Mouse (Mus musculus) limb, embryonic 14.5 days (tissue): Measurements from ENCODE around the gene Gm12184. TPM values are rescaled to one million over a fixed set of nuclear protein-coding genes. Genes with fewer than 3 reads are reported as not detected.

Experiments used
- ATAC-seq: fragments of 200-750 bp; cut with Nextera tagmentation; 2 replicates; pipeline ENCODE4 v1.8.0; 2017; ENCODE audit warnings: low read depth, moderate number of reproducible peaks, moderate TSS enrichment; ENCODE audit not compliant: low FRiP score
- DNase-seq: peaks from one replicate; pipeline ENCODE4 v3.0.0-alpha.2; 2015; ENCODE audit warnings: low spot score
- H3K27ac ChIP-seq: fragments of 300-500 bp; sonication (generic); replicated peaks from 2 replicates; pipeline ENCODE4 v1.5.1; 2014; ENCODE audit warnings: low read depth, mild to moderate bottlenecking, low read length, moderate library complexity, mixed read lengths
- H3K27me3 ChIP-seq: fragments of 300-500 bp; sonication (generic); 2 replicates; pipeline ENCODE4 v1.6.1; 2014; ENCODE audit warnings: low read length, mixed read lengths; ENCODE audit not compliant: control insufficient read depth, insufficient read depth
- H3K36me3 ChIP-seq: fragments of 300-500 bp; sonication (generic); 2 replicates; pipeline ENCODE4 v1.6.1; 2014; ENCODE audit warnings: mild to moderate bottlenecking, low read length, moderate library complexity, mixed read lengths; ENCODE audit not compliant: control insufficient read depth, insufficient read depth
- H3K4me1 ChIP-seq: fragments of 300-500 bp; sonication (generic); 2 replicates; pipeline ENCODE4 v1.6.1; 2014; ENCODE audit warnings: antibody characterized with exemption, low read length, mixed read lengths; ENCODE audit not compliant: control insufficient read depth, insufficient read depth
- H3K4me2 ChIP-seq: fragments of 300-500 bp; sonication (generic); replicated peaks from 2 replicates; pipeline ENCODE4 v1.6.1; 2014; ENCODE audit warnings: low read depth, mild to moderate bottlenecking, low read length, moderate library complexity; ENCODE audit not compliant: severe bottlenecking
- H3K4me3 ChIP-seq: fragments of 300-500 bp; sonication (generic); replicated peaks from 2 replicates; pipeline ENCODE4 v1.5.1; 2014; ENCODE audit warnings: low read length
- H3K9ac ChIP-seq: fragments of 300-500 bp; sonication (generic); 2 replicates; pipeline ENCODE4 v1.6.1; 2014; ENCODE audit warnings: mild to moderate bottlenecking, low read depth, low read length, moderate library complexity; ENCODE audit not compliant: severe bottlenecking
- H3K9me3 ChIP-seq: fragments of 300-500 bp; sonication (generic); 2 replicates; pipeline ENCODE4 v1.6.1; 2016; ENCODE audit warnings: low read length; ENCODE audit not compliant: control insufficient read depth
- POLR2A ChIP-seq: fragments of 200-500 bp; IDR thresholded peaks from 2 replicates; pipeline ENCODE4 v1.8.0; 2012; ENCODE audit warnings: inconsistent platforms, mild to moderate bottlenecking, moderate library complexity, borderline replicate concordance; ENCODE audit not compliant: insufficient read depth, insufficient read length; ENCODE audit errors: extremely low read depth
- WGBS: fragments of 180-500 bp; shearing (Covaris S2); extraction: QIAGEN DNeasy Blood & Tissue Kit; methylation state at CpG from one replicate; pipeline ENCODE4 v1.1.7; 2014; 5-methylcytosine and 5-hydroxymethylcytosine counted together
- polyA plus RNA-seq, 2 experiments: library from polyadenylated mRNA; depleted of rRNA in 1 of 2; stranded (reverse) in 1 of 2; unstranded in 1 of 2; fragments of >200 nt; fragmentation: Nextera tagmentation in 1 of 2; extraction: Ambion mirVana in 1 of 2; gene quantifications; 2 replicates each; pipeline versions ENCODE4 v1.2.1 to v1.2.3; 2012 to 2014

Gene Gm12184
- polyA plus RNA-seq, 2 experiments, result 7.9 to 55.1 TPM

DNA sequence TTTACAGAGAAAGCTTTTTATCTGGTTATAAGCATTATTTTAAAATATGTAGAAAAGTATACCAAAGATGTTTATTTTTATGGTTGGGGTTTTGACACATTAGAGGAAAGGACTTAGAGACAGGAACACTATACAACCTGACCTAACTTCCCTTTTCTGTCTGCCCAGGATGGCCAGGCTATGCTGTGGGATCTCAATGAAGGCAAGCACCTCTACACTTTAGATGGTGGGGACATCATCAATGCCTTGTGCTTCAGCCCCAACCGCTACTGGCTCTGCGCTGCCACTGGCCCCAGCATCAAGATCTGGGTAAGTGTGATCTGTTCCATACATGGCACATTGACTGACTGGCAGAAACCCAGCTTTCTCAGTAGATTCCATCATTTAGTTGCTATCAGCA is 22.5 kb downstream of the Gm12184 start:
- no peaks in the 10 kb centered on the region for H3K27me3 ChIP-seq
- no peak for TF ChIP-seq POLR2A
- H3K9me3 ChIP-seq, result no peaks in the 10 kb centered on the region
- no peak overlapping the region for H3K9ac ChIP-seq
- H3K4me1 ChIP-seq, result peaks cover 13% of the 10 kb centered on the region
- H3K36me3 ChIP-seq, result peaks cover 79% of the 10 kb centered on the region
- 98% methylated on average over 2 of the region's 2 CpGs for WGBS
- H3K4me3 ChIP-seq, result no peak overlapping the region
- H3K27ac ChIP-seq, result no peak overlapping the region
- DNase-seq, result no peak
- H3K4me2 ChIP-seq, result no peak overlapping the region
- no peak for ATAC-seq

GRCm38 (mm10) chr11:48801831-48802772 is 24.4 kb downstream of the Gm12184 start:
- no peak for ATAC-seq
- Histone ChIP-seq H3K9me3 (no peaks in the 10 kb centered on the region), H3K4me3 (peak overlapping the region; percentile 73), H3K36me3 (peaks cover 61% of the 10 kb centered on the region), H3K4me2 (peak overlapping the region; percentile 89), H3K4me1 (peaks cover 13% of the 10 kb centered on the region), H3K27ac (no peak overlapping the region), H3K9ac (peak overlapping the region; percentile 87), H3K27me3 (no peaks in the 10 kb centered on the region)
- WGBS, result 73% methylated on average over 17 of the region's 17 CpGs
- no peak for DNase-seq
- no peak for TF ChIP-seq POLR2A

- peak; percentile 93 for ATAC-seq
- peaks cover 41% of the 10 kb centered on the region for H3K36me3 ChIP-seq
- no peaks in the 10 kb centered on the region for H3K9me3 ChIP-seq
- peak within 1 kb of the TSS; percentile 97 for H3K27ac ChIP-seq
- H3K9ac ChIP-seq, result peak within 1 kb of the TSS; percentile 87
- TF ChIP-seq POLR2A, result peak; percentile 85; the same call in 1 of the 2 replicates
- H3K27me3 ChIP-seq, result no peaks in the 10 kb centered on the region
- H3K4me3 ChIP-seq, result peak within 1 kb of the TSS; percentile 73
- peak; percentile 94 for DNase-seq
- peak within 1 kb of the TSS; percentile 89 for H3K4me2 ChIP-seq
- WGBS, result under 1% methylated on average over 47 of the region's 47 CpGs
- peaks cover 13% of the 10 kb centered on the region for H3K4me1 ChIP-seq
These were observed 26.3 kb downstream of the Gm12184 start, which contains the start of gene Rack1 for GRCm38 (mm10) chr11:48799921-48800701. TSS of gene Rack1 (plus strand) at chr11:48800332.

GRCm38 (mm10) chr11:48798984-48799920 is 27.2 kb downstream of the Gm12184 start:
- ATAC-seq, result peak; percentile 29
- no peak for DNase-seq
- H3K4me2 ChIP-seq, result peak overlapping the region; percentile 89
- H3K27me3 ChIP-seq, result no peaks in the 10 kb centered on the region
- peaks cover 13% of the 10 kb centered on the region for H3K4me1 ChIP-seq
- WGBS, result 8% methylated on average over 18 of the region's 18 CpGs
- H3K36me3 ChIP-seq, result peaks cover 32% of the 10 kb centered on the region
- H3K9me3 ChIP-seq, result no peaks in the 10 kb centered on the region
- peak overlapping the region; percentile 97 for H3K27ac ChIP-seq
- no peak for TF ChIP-seq POLR2A
- H3K4me3 ChIP-seq, result peak overlapping the region; percentile 73
- peak overlapping the region; percentile 87 for H3K9ac ChIP-seq

GRCm38 (mm10) chr11:48798308-48798707 is 28.1 kb downstream of the Gm12184 start:
- TF ChIP-seq POLR2A, result no peak
- H3K9ac ChIP-seq, result no peak overlapping the region; the same call in 1 of the 2 replicates
- 89% methylated on average over 7 of the region's 7 CpGs for WGBS

More at GRCm38 (mm10) chr11:48798308-48798707, 28.1 kb downstream of the Gm12184 start:
- Histone ChIP-seq H3K4me3 (no peak overlapping the region), H3K36me3 (peaks cover 23% of the 10 kb centered on the region), H3K27ac (no peak overlapping the region), H3K9me3 (no peaks in the 10 kb centered on the region), H3K4me2 (0 out of 2 replicates have a peak overlapping the region, but pooled peaks have one; percentile 89), H3K27me3 (no peaks in the 10 kb centered on the region), H3K4me1 (peaks cover 13% of the 10 kb centered on the region)
- ATAC-seq (no peak), DNase-seq (no peak)
